Mouse (Mus musculus): Measurements from ENCODE around the gene Zzef1. TPM values are rescaled to one million over a fixed set of nuclear protein-coding genes. Genes with fewer than 3 reads are reported as not detected.

Zzef1 gene
- polyA plus RNA-seq (2014; fragmentation: Nextera tagmentation; extraction: Ambion mirVana): 9.7 and 10.5 TPM in 2 replicates

DNA sequence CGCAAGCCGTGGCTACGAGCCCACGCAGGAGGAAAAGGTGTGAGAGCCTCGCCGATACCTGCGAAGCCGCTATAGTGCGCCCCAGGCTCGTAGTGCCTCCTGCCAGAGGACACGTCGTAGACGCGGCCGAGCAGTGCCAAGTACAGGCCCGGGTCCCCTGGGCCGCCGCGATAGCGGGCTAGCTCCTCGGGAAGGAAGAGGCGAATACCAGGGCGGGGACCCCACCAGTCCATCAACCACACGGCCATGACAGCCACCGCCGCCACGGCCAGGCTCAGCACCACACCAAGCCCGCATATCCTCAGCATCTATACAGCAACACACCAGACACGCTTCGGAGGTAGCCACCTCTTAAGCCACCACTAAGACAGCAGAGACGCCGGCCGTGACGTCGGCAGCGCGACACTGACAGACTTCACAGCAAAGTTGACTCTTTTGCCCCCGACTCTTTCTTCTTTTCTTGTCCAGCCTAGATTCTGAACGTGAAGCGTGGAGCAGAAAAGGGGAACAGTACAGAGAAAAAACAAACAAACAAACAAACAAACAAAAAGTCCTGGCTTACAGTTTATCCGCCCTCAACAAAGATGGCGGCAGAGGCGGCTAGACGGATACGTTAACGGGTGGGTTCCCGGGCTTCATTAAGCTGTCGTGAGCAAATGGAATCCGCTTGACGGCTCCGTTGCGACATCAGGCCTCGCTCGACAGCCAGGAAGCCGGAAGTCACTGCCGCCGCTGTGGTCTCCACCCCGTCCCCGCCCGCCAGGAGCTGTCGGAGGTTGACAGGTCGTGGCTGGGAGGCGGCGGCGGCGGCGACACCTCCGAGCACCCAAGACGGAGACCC is at the start of gene Zzef1, which contains the start of gene Cyb5d2:
Gene Zzef1, plus strand, starts transcription at position 772 of the 841 bp plus-strand sequence.
Gene Cyb5d2, minus strand, starts transcription at position 688 of the 841 bp plus-strand sequence.
- Histone ChIP-seq H3K9me3 (ENCODE audit: control insufficient read depth, low read length) (no peaks in the 10 kb centered on the region), H3K4me1 (ENCODE audit: control insufficient read depth, insufficient read depth, low read length) (no peaks in the 10 kb centered on the region; the same call in 1 of the 2 replicates), H3K36me3 (ENCODE audit: control insufficient read depth, insufficient read depth, low read length) (no peaks in the 10 kb centered on the region), H3K4me2 (replicated peaks; ENCODE audit: low read depth, low read length) (peak within 1 kb of the TSS; percentile 89), H3K4me3 (ENCODE audit: low read length) (peak within 1 kb of the TSS; percentile 97), H3K27me3 (ENCODE audit: control insufficient read depth, insufficient read depth, low read length) (no peaks in the 10 kb centered on the region), H3K27ac (ENCODE audit: low read depth, low read length) (peak within 1 kb of the TSS; percentile 73), H3K9ac (ENCODE audit: low read depth, low read length) (peak within 1 kb of the TSS; percentile 93)
- under 1% methylated on average over 68 of the region's 69 CpGs for WGBS
- peak; percentile 95 for ATAC-seq (ENCODE audit: low FRiP score, low TSS enrichment)

- H3K27me3 ChIP-seq (ENCODE audit: control insufficient read depth, insufficient read depth, low read length): no peaks in the 10 kb centered on the region
- WGBS: 57% methylated on average over 2 of the region's 2 CpGs
- H3K9me3 ChIP-seq (ENCODE audit: control insufficient read depth, low read length): no peaks in the 10 kb centered on the region
- H3K4me2 ChIP-seq (replicated peaks; ENCODE audit: low read depth, low read length): no peak overlapping the region
- H3K9ac ChIP-seq (ENCODE audit: low read depth, low read length): no peak overlapping the region
- H3K4me1 ChIP-seq (ENCODE audit: control insufficient read depth, insufficient read depth, low read length): no peaks in the 10 kb centered on the region
- no peak overlapping the region for H3K4me3 ChIP-seq (ENCODE audit: low read length)
- ATAC-seq (ENCODE audit: low FRiP score, low TSS enrichment): no peak
- peaks cover 86% of the 10 kb centered on the region for H3K36me3 ChIP-seq (ENCODE audit: control insufficient read depth, insufficient read depth, low read length)
- no peak overlapping the region for H3K27ac ChIP-seq (ENCODE audit: low read depth, low read length)
Observed at GRCm38 (mm10) chr11:72751956-72752355, 44.1 kb upstream of the Zzef1 start.

DNA sequence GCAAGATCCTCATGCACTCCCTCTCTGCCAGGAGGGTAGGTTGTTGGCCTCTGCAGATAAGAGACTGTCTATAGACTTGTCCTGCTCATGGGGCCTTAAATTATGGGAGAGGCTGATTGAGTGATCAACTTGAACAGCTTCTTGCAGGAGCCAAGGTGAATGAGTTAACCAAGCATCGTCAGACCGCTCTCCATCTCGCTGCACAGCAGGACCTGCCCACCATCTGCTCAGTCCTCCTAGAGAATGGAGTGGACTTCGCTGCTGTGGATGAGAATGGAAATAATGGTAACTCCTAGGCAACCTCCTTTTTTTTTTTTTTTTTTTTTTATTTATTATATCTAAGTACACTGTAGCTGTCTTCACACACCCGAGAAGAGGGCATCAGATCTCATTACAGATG is 37.7 kb upstream of the Zzef1 start:
- 97% methylated on average over 5 of the region's 5 CpGs for WGBS
- H3K4me2 ChIP-seq (replicated peaks; ENCODE audit: low read depth, low read length): no peak overlapping the region
- H3K4me1 ChIP-seq (ENCODE audit: control insufficient read depth, insufficient read depth, low read length): no peaks in the 10 kb centered on the region
- no peak for ATAC-seq (ENCODE audit: low FRiP score, low TSS enrichment)
- no peaks in the 10 kb centered on the region for H3K27me3 ChIP-seq (ENCODE audit: control insufficient read depth, insufficient read depth, low read length)
- H3K9me3 ChIP-seq (ENCODE audit: control insufficient read depth, low read length): no peaks in the 10 kb centered on the region
- no peak overlapping the region for H3K4me3 ChIP-seq (ENCODE audit: low read length)
- H3K36me3 ChIP-seq (ENCODE audit: control insufficient read depth, insufficient read depth, low read length): peaks cover 85% of the 10 kb centered on the region
- H3K27ac ChIP-seq (ENCODE audit: low read depth, low read length): no peak overlapping the region
- no peak overlapping the region for H3K9ac ChIP-seq (ENCODE audit: low read depth, low read length)

GRCm38 (mm10) chr11:72759581-72759980 is 36.4 kb upstream of the Zzef1 start:
- Histone ChIP-seq H3K4me1 (ENCODE audit: control insufficient read depth, insufficient read depth, low read length) (no peaks in the 10 kb centered on the region), H3K27ac (ENCODE audit: low read depth, low read length) (no peak overlapping the region), H3K4me3 (ENCODE audit: low read length) (no peak overlapping the region), H3K9me3 (ENCODE audit: control insufficient read depth, low read length) (no peaks in the 10 kb centered on the region), H3K27me3 (ENCODE audit: control insufficient read depth, insufficient read depth, low read length) (no peaks in the 10 kb centered on the region), H3K36me3 (ENCODE audit: control insufficient read depth, insufficient read depth, low read length) (peaks cover 86% of the 10 kb centered on the region), H3K9ac (ENCODE audit: low read depth, low read length) (no peak overlapping the region), H3K4me2 (replicated peaks; ENCODE audit: low read depth, low read length) (no peak overlapping the region)
- WGBS: 89% methylated on average over 6 of the region's 6 CpGs
- ATAC-seq (ENCODE audit: low FRiP score, low TSS enrichment): no peak

DNA sequence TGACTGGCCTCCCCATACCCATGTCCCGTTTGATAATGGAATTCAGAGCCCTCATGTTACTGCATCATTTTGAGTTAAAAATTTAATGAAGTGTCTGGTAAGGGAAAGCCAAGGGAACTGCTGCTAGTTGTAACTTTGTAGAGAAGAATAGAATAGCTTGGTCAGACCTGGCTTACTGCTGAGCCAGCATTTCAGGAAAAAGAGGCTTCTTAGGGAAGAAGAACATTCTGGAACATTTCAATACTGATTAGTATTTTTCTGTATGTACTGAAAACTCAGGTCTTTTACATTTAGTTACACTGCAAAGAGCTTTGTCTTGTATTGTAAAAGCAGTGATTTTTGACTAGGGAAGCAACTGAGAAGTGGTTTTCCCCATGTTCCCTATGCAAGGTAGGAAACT is 35.2 kb upstream of the Zzef1 start:
- H3K36me3 ChIP-seq (ENCODE audit: control insufficient read depth, insufficient read depth, low read length): peaks cover 81% of the 10 kb centered on the region
- no peaks in the 10 kb centered on the region for H3K27me3 ChIP-seq (ENCODE audit: control insufficient read depth, insufficient read depth, low read length)
- no peak overlapping the region for H3K27ac ChIP-seq (ENCODE audit: low read depth, low read length)
- H3K9ac ChIP-seq (ENCODE audit: low read depth, low read length): no peak overlapping the region
- H3K4me1 ChIP-seq (ENCODE audit: control insufficient read depth, insufficient read depth, low read length): no peaks in the 10 kb centered on the region
- ATAC-seq (ENCODE audit: low FRiP score, low TSS enrichment): no peak
- H3K4me2 ChIP-seq (replicated peaks; ENCODE audit: low read depth, low read length): no peak overlapping the region
- 88% methylated on average over 1 of the region's 1 CpGs for WGBS
- H3K4me3 ChIP-seq (ENCODE audit: low read length): no peak overlapping the region
- H3K9me3 ChIP-seq (ENCODE audit: control insufficient read depth, low read length): no peaks in the 10 kb centered on the region

DNA sequence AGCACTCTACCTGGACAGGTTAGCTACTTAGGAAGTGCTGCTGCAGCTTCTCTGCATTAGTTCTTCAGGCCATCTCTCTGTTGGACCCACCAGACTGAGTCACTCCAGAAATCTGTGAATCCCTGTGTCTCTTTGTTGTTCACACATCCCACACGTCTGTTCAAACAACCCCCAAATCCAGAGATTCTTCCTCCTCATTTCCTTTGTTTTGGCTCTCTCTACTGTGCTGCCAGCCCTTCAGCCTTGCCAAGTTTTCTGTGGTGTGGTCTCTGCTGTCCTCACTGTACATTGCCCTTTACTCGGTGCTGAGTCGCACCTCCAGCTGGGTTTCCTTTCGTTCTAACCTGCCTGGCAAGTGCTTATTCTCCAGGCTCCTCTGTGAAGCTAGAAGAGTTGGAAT is 31.8 kb upstream of the Zzef1 start:
- ATAC-seq (ENCODE audit: low FRiP score, low TSS enrichment): no peak
- Histone ChIP-seq H3K9me3 (ENCODE audit: control insufficient read depth, low read length) (no peaks in the 10 kb centered on the region), H3K36me3 (ENCODE audit: control insufficient read depth, insufficient read depth, low read length) (peaks cover 70% of the 10 kb centered on the region), H3K4me2 (replicated peaks; ENCODE audit: low read depth, low read length) (no peak overlapping the region), H3K9ac (ENCODE audit: low read depth, low read length) (no peak overlapping the region), H3K4me1 (ENCODE audit: control insufficient read depth, insufficient read depth, low read length) (no peaks in the 10 kb centered on the region), H3K27ac (ENCODE audit: low read depth, low read length) (no peak overlapping the region), H3K27me3 (ENCODE audit: control insufficient read depth, insufficient read depth, low read length) (no peaks in the 10 kb centered on the region), H3K4me3 (ENCODE audit: low read length) (no peak overlapping the region)
- 90% methylated on average over 4 of the region's 4 CpGs for WGBS

DNA sequence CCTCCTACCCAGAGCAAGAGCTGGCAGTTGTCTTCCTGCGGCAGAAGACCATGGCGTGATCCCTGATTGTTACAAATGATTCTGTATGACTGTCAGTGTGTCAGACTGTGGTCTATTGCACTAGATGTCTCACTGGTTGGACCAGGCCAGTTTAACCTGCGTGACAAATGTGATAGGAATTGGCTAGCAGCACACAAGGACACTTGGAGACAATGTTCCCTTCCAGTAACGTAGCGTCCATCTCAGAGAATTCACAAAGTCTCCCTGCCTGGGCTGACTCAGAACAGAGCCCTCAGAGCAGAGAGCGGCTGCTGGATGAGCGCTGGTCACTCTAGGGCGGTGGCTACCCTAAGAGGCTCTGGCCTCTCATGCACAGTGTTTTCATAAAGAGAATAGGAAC is 28.3 kb upstream of the Zzef1 start:
- Histone ChIP-seq H3K36me3 (ENCODE audit: control insufficient read depth, insufficient read depth, low read length) (peaks cover 50% of the 10 kb centered on the region), H3K9ac (ENCODE audit: low read depth, low read length) (no peak overlapping the region), H3K4me1 (ENCODE audit: control insufficient read depth, insufficient read depth, low read length) (no peaks in the 10 kb centered on the region), H3K9me3 (ENCODE audit: control insufficient read depth, low read length) (no peaks in the 10 kb centered on the region), H3K4me3 (ENCODE audit: low read length) (no peak overlapping the region), H3K27me3 (ENCODE audit: control insufficient read depth, insufficient read depth, low read length) (no peaks in the 10 kb centered on the region), H3K27ac (ENCODE audit: low read depth, low read length) (no peak overlapping the region), H3K4me2 (replicated peaks; ENCODE audit: low read depth, low read length) (no peak overlapping the region)
- 85% methylated on average over 8 of the region's 8 CpGs for WGBS
- ATAC-seq (ENCODE audit: low FRiP score, low TSS enrichment): no peak

DNA sequence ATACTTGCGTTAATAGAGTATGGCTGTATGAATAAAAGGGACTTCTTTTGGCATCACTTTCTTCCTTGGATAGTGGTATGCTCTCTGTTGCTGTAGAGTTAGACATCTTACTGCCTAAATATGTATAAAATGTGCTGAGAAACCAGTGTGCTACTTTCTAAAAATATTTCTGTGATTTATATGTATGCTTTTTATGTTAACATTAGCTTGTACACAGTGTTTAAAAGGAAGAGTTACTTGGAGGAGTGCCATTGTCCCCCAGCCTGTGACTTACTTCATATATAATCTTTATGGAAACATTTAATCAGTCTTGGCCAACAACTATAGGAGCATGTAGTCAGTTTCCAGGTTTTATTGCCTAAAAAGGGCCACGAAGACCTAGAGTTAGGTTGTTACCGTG is 27.0 kb upstream of the Zzef1 start:
- 89% methylated on average over 3 of the region's 3 CpGs for WGBS
- no peak overlapping the region for H3K27ac ChIP-seq (ENCODE audit: low read depth, low read length)
- no peak for ATAC-seq (ENCODE audit: low FRiP score, low TSS enrichment)

GRCm38 (mm10) chr11:72770324-72770723 is 25.7 kb upstream of the Zzef1 start:
- Histone ChIP-seq H3K27ac (ENCODE audit: low read depth, low read length) (no peak overlapping the region), H3K4me2 (replicated peaks; ENCODE audit: low read depth, low read length) (no peak overlapping the region), H3K36me3 (ENCODE audit: control insufficient read depth, insufficient read depth, low read length) (peaks cover 30% of the 10 kb centered on the region; the same call in 1 of the 2 replicates), H3K27me3 (ENCODE audit: control insufficient read depth, insufficient read depth, low read length) (no peaks in the 10 kb centered on the region), H3K9me3 (ENCODE audit: control insufficient read depth, low read length) (no peaks in the 10 kb centered on the region), H3K4me1 (ENCODE audit: control insufficient read depth, insufficient read depth, low read length) (no peaks in the 10 kb centered on the region), H3K4me3 (ENCODE audit: low read length) (no peak overlapping the region), H3K9ac (ENCODE audit: low read depth, low read length) (no peak overlapping the region)
- 93% methylated on average over 3 of the region's 3 CpGs for WGBS
- no peak for ATAC-seq (ENCODE audit: low FRiP score, low TSS enrichment)

More for the DNA sequence above, 27.0 kb upstream of the Zzef1 start:
- no peaks in the 10 kb centered on the region for H3K27me3 ChIP-seq (ENCODE audit: control insufficient read depth, insufficient read depth, low read length)
- H3K9ac ChIP-seq (ENCODE audit: low read depth, low read length): no peak overlapping the region
- H3K4me2 ChIP-seq (replicated peaks; ENCODE audit: low read depth, low read length): no peak overlapping the region
- H3K4me3 ChIP-seq (ENCODE audit: low read length): no peak overlapping the region
- H3K4me1 ChIP-seq (ENCODE audit: control insufficient read depth, insufficient read depth, low read length): no peaks in the 10 kb centered on the region
- no peaks in the 10 kb centered on the region for H3K9me3 ChIP-seq (ENCODE audit: control insufficient read depth, low read length)
- H3K36me3 ChIP-seq (ENCODE audit: control insufficient read depth, insufficient read depth, low read length): peaks cover 36% of the 10 kb centered on the region

All from kidney, embryonic 14.5 days (tissue).